Mouse (Mus musculus): ENCODE data around the gene Nphs1.

- TF ChIP-seq POLR2A (IDR thresholded peaks at IDR 0.05; ENCODE audit: borderline replicate concordance, insufficient read depth, low read length) (no peak), CTCF (IDR thresholded peaks at IDR 0.05; ENCODE audit: borderline replicate concordance, insufficient read depth, low read depth, low read length) (no peak)
Observed at GRCm38 (mm10) chr7:30525954-30526353, 67.8 kb downstream of the Nphs1 start.
